Mouse (Mus musculus) midbrain, embryonic 14.5 days (tissue): ENCODE measurements around the gene Mafg. TPM values are rescaled to one million over a fixed set of nuclear protein-coding genes. Genes with fewer than 3 reads are reported as not detected.

Source experiments
- ATAC-seq: fragments of 200-750 bp; cut with Nextera tagmentation; 2 replicates; pipeline ENCODE4 v1.8.0; 2017; ENCODE audit warnings: moderate number of reproducible peaks, moderate library complexity; ENCODE audit not compliant: low FRiP score, low TSS enrichment
- DNase-seq: peaks from one replicate; pipeline ENCODE4 v3.0.0-alpha.2; 2015
- H3K27ac ChIP-seq: fragments of 300-500 bp; sonication (generic); replicated peaks from 2 replicates; pipeline ENCODE4 v1.5.1; 2014; ENCODE audit warnings: mild to moderate bottlenecking, low read depth, low read length, moderate library complexity
- H3K27me3 ChIP-seq: fragments of 300-500 bp; sonication (generic); 2 replicates; pipeline ENCODE4 v1.6.1; 2014; ENCODE audit warnings: low read length, control low read depth, mixed read lengths; ENCODE audit not compliant: control insufficient read depth, insufficient read depth
- H3K36me3 ChIP-seq: fragments of 300-500 bp; sonication (generic); 2 replicates; pipeline ENCODE4 v1.6.1; 2014; ENCODE audit warnings: low read length, control low read depth; ENCODE audit not compliant: control insufficient read depth, insufficient read depth
- H3K4me1 ChIP-seq: fragments of 300-500 bp; sonication (generic); 2 replicates; pipeline ENCODE4 v1.6.1; 2014; ENCODE audit warnings: mild to moderate bottlenecking, antibody characterized with exemption, low read length, control low read depth; ENCODE audit not compliant: control insufficient read depth, insufficient read depth
- H3K4me2 ChIP-seq: fragments of 300-500 bp; sonication (generic); 2 replicates; pipeline ENCODE4 v1.6.1; 2014; ENCODE audit warnings: mild to moderate bottlenecking, low read length, moderate library complexity
- H3K4me3 ChIP-seq: fragments of 300-500 bp; sonication (generic); replicated peaks from 2 replicates; pipeline ENCODE4 v1.5.1; 2014; ENCODE audit warnings: low read depth, low read length
- H3K9ac ChIP-seq: fragments of 300-500 bp; sonication (generic); replicated peaks from 2 replicates; pipeline ENCODE4 v1.6.1; 2014; ENCODE audit warnings: mild to moderate bottlenecking, low read length, moderate library complexity
- H3K9me3 ChIP-seq: fragments of 300-500 bp; sonication (generic); 2 replicates; pipeline ENCODE4 v1.6.1; 2016; ENCODE audit warnings: low read length, control low read depth, mixed read lengths; ENCODE audit not compliant: control insufficient read depth
- WGBS: fragments of 180-500 bp; shearing (Covaris S2); extraction: QIAGEN DNeasy Blood & Tissue Kit; methylation state at CpG from one replicate; pipeline ENCODE4 v1.1.7; 2014; 5-methylcytosine and 5-hydroxymethylcytosine counted together
- polyA plus RNA-seq: library from polyadenylated mRNA; unstranded; fragments of >200 nt; fragmentation: Nextera tagmentation; extraction: Ambion mirVana; gene quantifications from 2 replicates; pipeline ENCODE4 v1.2.1, GENCODE M21; 2014

The Mafg gene
- polyA plus RNA-seq, 1 experiment from 2014 or later = 37.4 TPM

- WGBS = 49% methylated on average over 6 of the region's 6 CpGs
- H3K4me2 ChIP-seq = no peak overlapping the region
- no peak overlapping the region for H3K27ac ChIP-seq
- peaks cover 54% of the 10 kb centered on the region for H3K36me3 ChIP-seq
- no peak overlapping the region for H3K4me3 ChIP-seq
- peaks cover 7% of the 10 kb centered on the region for H3K4me1 ChIP-seq
- no peaks in the 10 kb centered on the region for H3K9me3 ChIP-seq
- no peaks in the 10 kb centered on the region for H3K27me3 ChIP-seq
- ATAC-seq (0 out of 2 replicates have a peak, but pooled peaks have one; percentile 21), DNase-seq (peak; percentile 74)
- no peak overlapping the region for H3K9ac ChIP-seq
Measured at GRCm38 (mm10) chr11:120612763-120613162, 20.6 kb downstream of the Mafg start.

GRCm38 (mm10) chr11:120610477-120611046 lies 22.8 kb downstream of the Mafg start:
- 83% methylated on average over 9 of the region's 9 CpGs for WGBS
- ATAC-seq = no peak
- H3K36me3 ChIP-seq = peaks cover 71% of the 10 kb centered on the region
- H3K27me3 ChIP-seq = no peaks in the 10 kb centered on the region
- no peaks in the 10 kb centered on the region for H3K9me3 ChIP-seq
- H3K4me2 ChIP-seq = no peak overlapping the region
- no peak overlapping the region for H3K9ac ChIP-seq
- H3K27ac ChIP-seq = no peak overlapping the region
- H3K4me3 ChIP-seq = no peak overlapping the region
- H3K4me1 ChIP-seq = no peaks in the 10 kb centered on the region
- no peak for DNase-seq

- H3K27ac ChIP-seq = no peak overlapping the region
Measured at GRCm38 (mm10) chr11:120609250-120609649, 24.1 kb downstream of the Mafg start.

GRCm38 (mm10) chr11:120608241-120609034 lies 25.0 kb downstream of the Mafg start, which contains the start of gene Npb:
Npb (plus strand) TSS chr11:120608477.
- no peaks in the 10 kb centered on the region for H3K9me3 ChIP-seq
- no peak for ATAC-seq
- no peaks in the 10 kb centered on the region for H3K27me3 ChIP-seq
- 0 out of 2 replicates have a peak within 1 kb of the TSS, but pooled peaks have one; percentile 7 for H3K9ac ChIP-seq
- peak within 1 kb of the TSS; percentile 13 for H3K4me2 ChIP-seq
- no peaks in the 10 kb centered on the region for H3K4me1 ChIP-seq
- H3K4me3 ChIP-seq = no peak within 1 kb of the TSS; the same call in 1 of the 2 replicates
- H3K27ac ChIP-seq = no peak within 1 kb of the TSS
- H3K36me3 ChIP-seq = peaks cover 80% of the 10 kb centered on the region
- peak; percentile 10 for DNase-seq
- 5% methylated on average over 45 of the region's 45 CpGs for WGBS

More at GRCm38 (mm10) chr11:120609250-120609649, 24.1 kb downstream of the Mafg start:
- Histone ChIP-seq H3K4me2 (no peak overlapping the region), H3K36me3 (peaks cover 80% of the 10 kb centered on the region), H3K27me3 (no peaks in the 10 kb centered on the region), H3K9ac (no peak overlapping the region), H3K9me3 (no peaks in the 10 kb centered on the region), H3K4me3 (no peak overlapping the region), H3K4me1 (no peaks in the 10 kb centered on the region)
- 32% methylated on average over 8 of the region's 8 CpGs for WGBS
- DNase-seq (no peak), ATAC-seq (no peak)

GRCm38 (mm10) chr11:120606764-120607163 lies 26.6 kb downstream of the Mafg start:
- DNase-seq (no peak), ATAC-seq (no peak)
- Histone ChIP-seq H3K27ac (no peak overlapping the region), H3K4me2 (no peak overlapping the region), H3K9ac (no peak overlapping the region), H3K9me3 (no peaks in the 10 kb centered on the region), H3K4me1 (no peaks in the 10 kb centered on the region), H3K4me3 (no peak overlapping the region), H3K36me3 (peaks cover 78% of the 10 kb centered on the region), H3K27me3 (no peaks in the 10 kb centered on the region)
- 81% methylated on average over 4 of the region's 4 CpGs for WGBS

GRCm38 (mm10) chr11:120605667-120606066 lies 27.7 kb downstream of the Mafg start:
- WGBS = 90% methylated on average over 7 of the region's 7 CpGs
- Histone ChIP-seq H3K4me2 (no peak overlapping the region), H3K4me3 (no peak overlapping the region)

GRCm38 (mm10) chr11:120603545-120603944 lies 29.9 kb downstream of the Mafg start:
- H3K4me2 ChIP-seq = no peak overlapping the region
- ATAC-seq (no peak), DNase-seq (no peak)
- 87% methylated on average over 2 of the region's 2 CpGs for WGBS
- H3K9me3 ChIP-seq = no peaks in the 10 kb centered on the region
- H3K9ac ChIP-seq = no peak overlapping the region
- H3K4me3 ChIP-seq = no peak overlapping the region
- H3K4me1 ChIP-seq = peaks cover 8% of the 10 kb centered on the region
- H3K36me3 ChIP-seq = peaks cover 60% of the 10 kb centered on the region
- no peak overlapping the region for H3K27ac ChIP-seq
- no peaks in the 10 kb centered on the region for H3K27me3 ChIP-seq

More at GRCm38 (mm10) chr11:120605667-120606066, 27.7 kb downstream of the Mafg start:
- Histone ChIP-seq H3K4me1 (no peaks in the 10 kb centered on the region), H3K27ac (no peak overlapping the region), H3K9ac (no peak overlapping the region), H3K9me3 (no peaks in the 10 kb centered on the region), H3K36me3 (peaks cover 73% of the 10 kb centered on the region), H3K27me3 (no peaks in the 10 kb centered on the region)
- no peak for ATAC-seq
- DNase-seq = no peak

GRCm38 (mm10) chr11:120600716-120601115 lies 32.7 kb downstream of the Mafg start:
- DNase-seq (no peak), ATAC-seq (no peak)
- peaks cover 17% of the 10 kb centered on the region for H3K4me1 ChIP-seq
- H3K27ac ChIP-seq = no peak overlapping the region
- H3K36me3 ChIP-seq = peaks cover 55% of the 10 kb centered on the region
- no peaks in the 10 kb centered on the region for H3K9me3 ChIP-seq
- no peaks in the 10 kb centered on the region for H3K27me3 ChIP-seq
- WGBS = 94% methylated on average over 3 of the region's 3 CpGs
- no peak overlapping the region for H3K4me2 ChIP-seq
- no peak overlapping the region for H3K4me3 ChIP-seq
- H3K9ac ChIP-seq = no peak overlapping the region
